Mouse (Mus musculus): Measurements from ENCODE around the gene Mael.

GRCm38 (mm10) chr1:166154162-166155112 is 84.1 kb downstream of the Mael start:
- peak; percentile 94 for TF ChIP-seq CTCF (IDR thresholded peaks at IDR 0.05; ENCODE audit: control insufficient read depth, insufficient read depth, low read length)
- no peak for TF ChIP-seq POLR2A (IDR thresholded peaks at IDR 0.05; ENCODE audit: borderline replicate concordance, control insufficient read depth, low read depth, low read length)

All from bone marrow, adult 2 months (tissue).